Mouse (Mus musculus): Measurements from ENCODE around the gene Rsl24d1.
"Not testable (repeated sequence)": the region's sequence is repeated elsewhere in the genome, so short reads cannot be mapped to it uniquely, and the experiment has no call there.

Rsl24d1 gene

GRCm38 (mm10) chr9:73112919-73113906, at the start of gene Rsl24d1:
Gene Rsl24d1 (plus strand): TSS chr9:73113426.
- DNase-seq (ENCODE audit: low spot score in 2 of 2) = peak; percentile 89 to 93

- DNase-seq (ENCODE audit: low spot score in 2 of 2) = no peak
These were observed 49.5 kb upstream of the Rsl24d1 start for GRCm38 (mm10) chr9:73063621-73064290.

DNA sequence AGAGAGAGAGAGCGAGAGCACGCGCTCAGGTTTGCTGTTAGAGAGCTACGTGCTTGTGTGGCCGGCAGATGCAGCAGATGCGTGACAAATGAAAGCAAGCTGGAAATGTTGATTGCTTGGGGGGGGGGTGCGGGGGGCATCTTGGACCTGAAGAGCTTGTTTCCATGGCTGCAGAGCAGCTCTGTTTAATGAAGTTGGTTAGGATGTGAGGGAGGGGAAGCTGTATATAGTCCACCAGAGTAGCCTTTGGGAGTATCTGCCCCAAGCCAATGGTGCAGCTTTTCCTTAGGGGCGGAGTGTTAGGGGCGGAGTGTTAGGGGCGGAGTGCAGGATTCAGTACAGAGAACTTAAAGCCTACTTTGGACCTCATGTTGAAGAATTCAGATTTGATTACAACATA, 46.1 kb upstream of the Rsl24d1 start:
- DNase-seq (ENCODE audit: low spot score in 2 of 2) = no peak

DNA sequence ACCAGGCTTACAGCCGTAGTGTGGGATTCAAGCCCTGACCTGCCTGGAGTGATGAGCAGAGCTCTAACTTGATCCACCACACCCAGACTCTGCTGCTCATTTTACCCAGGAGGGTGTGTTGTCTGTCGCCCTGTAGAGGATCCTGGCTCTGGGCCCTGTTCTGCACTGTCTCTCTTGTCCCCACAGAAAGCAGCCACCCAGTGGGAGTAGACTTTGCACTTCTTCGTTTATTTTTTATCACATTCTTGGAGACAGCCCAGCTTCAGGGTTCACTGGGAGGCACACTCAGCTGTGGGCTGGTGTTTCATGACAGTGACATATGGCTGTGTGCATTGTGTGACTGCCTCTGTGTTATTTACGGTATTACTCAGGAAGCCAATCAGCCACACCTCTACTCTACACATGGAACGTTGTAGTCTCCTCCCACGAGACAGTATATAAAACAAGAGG, 45.0 kb upstream of the Rsl24d1 start:
- peak; percentile 59 to 81 for DNase-seq (ENCODE audit: low spot score in 2 of 2)

- DNase-seq (ENCODE audit: low spot score in 2 of 2) = no peak
These were observed 44.5 kb upstream of the Rsl24d1 start for GRCm38 (mm10) chr9:73068688-73069087.

DNA sequence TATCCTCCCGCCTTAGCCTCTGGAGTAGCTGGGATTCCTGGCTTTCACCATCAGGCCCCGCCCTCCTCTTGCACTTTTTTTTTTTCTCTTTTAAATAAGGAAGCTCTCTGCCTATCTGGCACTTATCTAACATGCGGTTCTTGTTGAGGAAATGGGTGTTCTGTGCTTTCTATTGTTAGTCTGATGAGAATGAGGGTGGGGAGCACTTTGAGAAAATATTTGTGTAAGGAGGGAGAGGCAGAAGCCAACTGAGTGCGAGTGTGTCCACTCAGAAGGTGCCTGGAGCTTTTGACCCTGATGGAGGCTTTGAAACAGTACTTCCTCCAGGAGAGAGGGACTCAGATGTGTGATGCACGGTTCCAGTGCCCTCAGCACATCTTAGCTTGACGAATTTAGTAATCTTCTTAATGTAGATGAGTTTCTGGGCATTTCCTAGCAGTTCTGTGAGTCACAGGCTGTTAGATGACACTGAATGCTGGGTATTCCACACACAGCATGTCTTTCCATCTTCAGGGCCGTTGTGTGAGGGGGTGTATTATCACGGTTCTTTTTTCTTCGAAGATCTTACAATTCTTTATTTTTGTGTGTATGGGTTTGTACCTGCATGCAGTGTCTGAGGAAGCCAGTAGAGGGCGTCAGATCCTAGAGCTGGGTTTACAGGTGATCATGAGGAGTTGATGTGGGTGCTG, 42.1 kb upstream of the Rsl24d1 start:
- peak in 1 of 2 experiments; percentile 24 for DNase-seq (ENCODE audit: low spot score in 2 of 2)

DNA sequence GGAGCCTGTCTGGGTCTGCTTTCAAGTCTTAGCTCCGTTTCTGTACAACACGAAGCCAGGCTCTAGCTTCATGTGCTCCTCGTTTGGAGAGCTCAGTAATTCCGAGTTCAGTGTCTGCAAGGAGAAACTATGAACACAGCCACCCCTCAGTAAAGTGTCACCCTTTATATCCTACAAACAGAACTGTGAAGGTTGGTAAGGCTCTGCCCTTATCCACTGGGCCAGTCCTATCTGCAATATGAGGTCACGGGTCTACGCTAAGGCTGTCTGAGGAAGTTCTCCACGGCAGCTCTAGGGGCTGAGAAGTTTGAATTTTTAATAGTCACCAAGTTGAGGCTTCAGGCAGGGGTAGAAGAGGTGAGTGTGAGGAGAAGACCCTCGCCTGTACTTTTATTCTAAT, 40.8 kb upstream of the Rsl24d1 start:
- no peak for DNase-seq (ENCODE audit: low spot score in 2 of 2)

DNA sequence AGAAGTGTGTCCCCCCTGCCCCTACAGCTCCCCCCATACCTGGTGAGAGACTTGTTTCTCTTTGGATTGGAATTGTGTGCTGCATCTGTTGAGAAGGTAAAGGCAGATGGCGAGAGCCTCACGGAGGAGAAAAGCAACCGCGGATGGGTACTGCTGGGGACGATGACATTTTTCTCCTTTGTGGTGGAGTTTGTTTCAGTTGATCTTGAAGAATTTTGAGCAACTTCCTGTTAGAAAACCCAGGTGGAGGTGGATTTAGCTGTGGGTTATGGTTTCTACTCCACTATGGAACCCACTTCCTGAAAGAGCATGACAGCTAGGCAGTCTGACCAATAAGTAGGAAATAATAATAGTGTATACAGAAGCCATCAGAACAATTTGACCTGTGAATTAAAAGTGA, 40.1 kb upstream of the Rsl24d1 start:
- no peak for DNase-seq (ENCODE audit: low spot score in 2 of 2)

- DNase-seq (ENCODE audit: low spot score in 2 of 2) = not testable (repeated sequence)
These were observed 33.9 kb upstream of the Rsl24d1 start for GRCm38 (mm10) chr9:73079349-73079748.

DNA sequence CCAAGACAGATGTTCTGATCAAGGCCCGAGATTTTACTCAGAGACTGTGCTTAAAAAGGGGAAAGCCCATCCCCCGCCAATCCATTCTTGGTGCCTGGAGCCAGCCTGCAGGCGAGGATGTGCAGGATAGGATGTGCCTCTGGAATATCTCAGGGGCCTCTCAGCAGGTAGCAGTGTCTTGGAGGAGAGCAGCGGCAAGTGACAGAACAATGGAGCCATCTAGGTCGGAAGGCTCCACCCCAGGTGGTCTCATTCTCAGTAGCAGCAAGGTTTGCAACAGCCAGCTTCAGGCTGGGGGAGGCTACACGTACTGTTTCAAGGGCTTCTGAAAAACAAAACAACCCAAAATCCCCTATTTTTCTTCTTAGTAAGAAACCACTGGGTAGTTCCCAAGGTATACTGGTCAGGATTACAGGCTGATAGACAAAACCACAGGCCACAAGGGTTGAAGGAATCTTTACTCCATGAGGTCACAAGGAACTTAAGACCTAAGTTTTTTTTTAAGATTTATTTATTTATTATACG, 33.4 kb upstream of the Rsl24d1 start:
- DNase-seq (ENCODE audit: low spot score in 2 of 2) = no peak

DNA sequence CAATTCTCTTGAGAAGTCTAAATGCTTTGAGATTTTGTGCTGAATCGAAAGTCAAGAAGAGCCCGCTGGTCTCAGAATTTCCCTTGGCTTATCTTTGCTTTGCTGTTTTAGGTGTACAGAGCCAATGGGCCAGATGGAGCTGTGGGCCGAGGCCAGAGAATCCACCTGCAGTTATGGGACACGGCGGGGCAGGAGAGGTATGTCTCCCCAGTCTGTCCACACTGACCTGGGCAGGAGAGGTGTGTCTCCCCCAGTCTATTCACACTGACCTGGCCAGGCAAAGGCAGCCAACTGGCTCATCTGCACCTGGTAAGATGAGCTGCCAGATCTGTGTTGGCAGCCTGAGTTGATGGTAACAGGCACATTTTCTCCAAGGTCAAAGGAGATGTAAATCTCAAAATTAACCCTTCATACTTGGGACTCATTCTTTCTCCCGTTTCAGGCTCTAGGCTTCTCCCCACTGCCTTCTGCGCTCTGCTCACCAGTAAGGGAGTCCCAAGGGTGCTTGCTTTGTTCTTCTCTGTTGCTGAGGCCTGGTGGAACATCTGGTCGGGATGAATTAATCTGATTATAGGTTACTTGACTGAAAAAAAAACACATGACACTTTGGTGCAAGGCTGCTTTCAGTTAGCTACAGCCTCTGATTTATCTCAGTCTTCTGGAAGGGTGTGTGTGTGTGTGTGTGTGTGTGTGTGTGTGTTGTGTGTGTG, 30.8 kb upstream of the Rsl24d1 start:
- no peak for DNase-seq (ENCODE audit: low spot score in 2 of 2)

GRCm38 (mm10) chr9:73083956-73084355, 29.3 kb upstream of the Rsl24d1 start:
- no peak for DNase-seq (ENCODE audit: low spot score in 2 of 2)

- no peak for DNase-seq (ENCODE audit: low spot score in 2 of 2)
These were observed 27.4 kb upstream of the Rsl24d1 start for GRCm38 (mm10) chr9:73085845-73086244.

GRCm38 (mm10) chr9:73087121-73087520, 26.1 kb upstream of the Rsl24d1 start:
- DNase-seq (ENCODE audit: low spot score in 2 of 2) = no peak

DNA sequence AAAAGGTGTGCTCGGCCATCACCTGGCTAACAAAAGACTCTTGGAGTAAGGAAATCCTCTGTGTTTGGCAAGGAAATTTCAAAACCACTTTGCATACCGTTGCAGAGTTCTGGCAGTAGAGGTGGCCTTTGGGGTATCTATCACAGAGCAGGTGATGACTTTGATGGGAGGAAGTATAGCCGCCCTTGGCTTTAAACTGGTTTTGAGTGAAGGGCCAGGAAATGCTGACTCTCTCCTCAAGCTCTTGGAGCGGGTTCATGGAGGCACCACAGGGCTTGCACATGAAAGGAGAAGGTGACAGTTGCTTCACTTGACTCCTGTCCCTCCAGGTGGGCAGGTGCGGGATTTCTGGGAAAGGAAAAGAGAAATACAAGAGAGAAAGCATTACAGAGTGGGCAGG, 25.6 kb upstream of the Rsl24d1 start:
- no peak for DNase-seq (ENCODE audit: low spot score in 2 of 2)

DNA sequence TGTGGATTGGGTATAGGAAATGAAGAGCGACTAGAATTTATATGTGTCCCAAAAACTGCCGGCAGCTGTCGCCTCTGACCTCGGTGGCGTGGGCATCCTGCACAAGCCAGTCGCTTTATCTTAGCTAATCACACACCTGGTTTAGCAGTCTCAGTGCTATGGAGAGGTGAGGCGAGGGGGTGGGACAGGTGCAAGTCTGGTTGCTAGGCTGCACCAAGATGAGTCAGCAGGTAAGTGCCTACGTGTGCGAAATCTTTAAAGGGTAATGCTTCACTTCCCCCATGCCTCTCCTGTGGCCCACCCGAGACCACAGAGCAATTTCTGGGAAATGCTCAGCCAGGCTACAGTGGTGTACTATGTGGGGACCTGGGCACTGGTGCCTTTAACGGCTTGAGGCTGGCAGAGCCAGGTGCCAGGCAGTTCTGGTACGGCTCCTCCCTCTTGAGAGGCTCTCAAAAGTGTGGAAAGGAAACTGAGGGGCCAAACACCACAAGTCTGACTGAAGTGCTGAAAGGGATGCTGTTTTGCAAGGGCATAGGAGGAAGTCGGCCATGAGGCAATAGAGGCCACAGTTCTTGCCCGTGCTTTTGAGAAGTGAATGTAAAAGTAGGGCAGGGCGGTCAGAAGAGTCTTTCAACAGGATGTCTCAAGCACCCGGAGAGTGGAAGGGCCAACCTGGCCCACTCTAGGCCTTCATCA, 23.9 kb upstream of the Rsl24d1 start:
- no peak for DNase-seq (ENCODE audit: low spot score in 2 of 2)

- no peak for DNase-seq (ENCODE audit: low spot score in 2 of 2)
These were observed 23.1 kb upstream of the Rsl24d1 start for GRCm38 (mm10) chr9:73090121-73090520.

DNA sequence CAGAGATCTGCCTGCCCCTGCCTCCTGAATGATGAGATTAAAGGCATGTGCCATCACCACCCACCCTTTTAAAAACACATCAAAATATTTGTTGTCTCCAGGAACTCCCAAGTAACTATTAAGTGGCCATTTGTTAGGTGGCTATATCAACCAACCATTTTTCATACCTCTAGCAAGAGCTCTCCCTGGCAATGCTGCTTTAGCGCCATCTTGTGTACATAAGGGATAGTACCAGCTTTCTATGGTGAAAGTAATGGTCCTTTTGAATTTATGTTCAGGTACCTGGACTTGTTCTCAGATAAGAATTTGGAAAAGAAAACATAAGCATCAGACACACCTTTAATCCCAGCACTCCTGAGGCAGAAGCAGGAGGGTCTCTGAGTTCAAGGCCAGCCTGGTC, 21.5 kb upstream of the Rsl24d1 start:
- DNase-seq (ENCODE audit: low spot score in 2 of 2) = peak in 1 of 2 experiments; percentile 58

DNA sequence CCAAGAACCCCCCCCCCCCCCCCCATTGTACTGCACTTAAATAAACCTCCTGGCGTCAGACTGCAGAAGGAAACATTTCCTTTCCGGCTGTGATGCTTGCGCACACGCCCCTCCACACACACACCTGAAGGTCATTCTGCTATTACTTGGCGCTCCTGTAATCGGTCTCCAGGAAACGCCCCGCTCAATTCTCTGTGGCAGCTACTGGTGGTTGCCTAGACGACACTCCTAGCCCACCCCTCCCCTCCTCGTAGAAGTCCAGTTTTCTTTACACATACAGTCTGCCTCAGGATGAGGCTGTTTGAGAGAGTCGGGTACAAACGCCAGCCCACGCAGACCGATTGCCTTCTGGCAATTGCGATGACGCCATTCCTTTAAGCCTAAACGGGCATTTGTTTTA, 18.6 kb upstream of the Rsl24d1 start:
- DNase-seq (ENCODE audit: low spot score in 2 of 2) = no peak

DNA sequence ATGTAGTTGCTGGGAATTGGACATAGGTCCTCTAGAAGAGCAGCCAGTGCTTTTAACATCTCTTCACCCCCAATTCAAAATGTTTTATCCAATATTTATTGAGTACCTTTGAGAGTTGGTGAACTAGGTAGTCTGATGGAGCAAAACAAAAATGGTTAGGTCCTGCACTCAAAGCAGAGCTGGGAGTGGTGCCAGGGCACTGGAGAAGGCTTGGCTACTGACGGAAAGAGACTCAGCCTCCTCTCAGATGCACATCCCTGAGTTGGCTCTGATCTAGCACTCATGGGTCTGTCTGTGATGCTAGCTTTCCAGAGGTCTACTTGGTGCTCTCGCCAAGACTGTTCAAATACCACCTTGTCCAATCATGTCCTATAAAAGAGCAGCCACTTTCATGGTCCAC, 15.3 kb upstream of the Rsl24d1 start:
- DNase-seq (ENCODE audit: low spot score in 2 of 2) = no peak

DNA sequence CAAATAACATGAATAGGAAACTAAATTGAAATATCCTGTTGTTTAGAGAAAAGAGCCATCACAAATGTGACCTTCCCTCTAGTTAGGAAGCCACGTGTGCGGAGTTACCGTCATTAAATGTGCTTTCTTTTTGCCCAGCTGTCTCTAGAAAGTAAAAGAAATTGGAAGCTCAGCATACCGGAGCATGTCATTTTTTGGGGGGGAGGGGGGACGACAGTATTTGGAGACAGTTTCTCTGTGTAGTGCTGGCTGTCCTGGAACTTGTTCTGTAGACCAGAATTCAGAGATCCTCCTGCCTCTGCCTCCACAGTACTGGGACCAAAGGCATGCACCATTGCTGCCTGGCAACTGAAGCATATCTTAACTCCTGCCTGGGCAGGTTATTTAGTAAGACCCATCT, 11.7 kb upstream of the Rsl24d1 start, which contains the start of gene Khdc3:
TSS of gene Khdc3 (plus strand) at position 301 of the 400 bp plus-strand sequence.
- no peak for DNase-seq (ENCODE audit: low spot score in 2 of 2)
